Mouse (Mus musculus) induced T-regulatory cell, adult 2 months (primary cell): ENCODE results near the gene Foxo3.

ENCODE experiments used
- DNase-seq: peaks from one replicate; pipeline ENCODE4 v3.0.0-alpha.2; 2012; ENCODE audit warnings: low read depth

The Foxo3 gene

DNA sequence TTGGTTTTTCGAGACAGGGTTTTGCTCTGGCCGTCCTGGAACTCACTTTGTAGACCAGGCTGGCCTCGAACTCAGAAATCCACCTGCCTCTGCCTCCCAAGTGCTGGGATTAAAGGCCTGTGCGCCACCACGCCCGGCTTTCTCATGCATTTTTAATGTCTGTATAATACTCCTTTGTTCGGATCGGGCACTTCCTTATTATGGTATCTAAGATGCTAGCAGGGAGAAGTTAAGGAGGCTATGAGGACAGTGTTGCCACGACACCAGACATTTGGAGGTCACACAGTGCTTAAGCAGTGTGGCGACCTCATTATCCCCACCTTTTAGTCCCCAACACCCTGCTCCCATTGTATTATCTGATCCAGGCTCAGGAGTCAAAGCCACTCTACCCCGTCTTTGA is 97.8 kb downstream of the Foxo3 start:
- no peak for DNase-seq

DNA sequence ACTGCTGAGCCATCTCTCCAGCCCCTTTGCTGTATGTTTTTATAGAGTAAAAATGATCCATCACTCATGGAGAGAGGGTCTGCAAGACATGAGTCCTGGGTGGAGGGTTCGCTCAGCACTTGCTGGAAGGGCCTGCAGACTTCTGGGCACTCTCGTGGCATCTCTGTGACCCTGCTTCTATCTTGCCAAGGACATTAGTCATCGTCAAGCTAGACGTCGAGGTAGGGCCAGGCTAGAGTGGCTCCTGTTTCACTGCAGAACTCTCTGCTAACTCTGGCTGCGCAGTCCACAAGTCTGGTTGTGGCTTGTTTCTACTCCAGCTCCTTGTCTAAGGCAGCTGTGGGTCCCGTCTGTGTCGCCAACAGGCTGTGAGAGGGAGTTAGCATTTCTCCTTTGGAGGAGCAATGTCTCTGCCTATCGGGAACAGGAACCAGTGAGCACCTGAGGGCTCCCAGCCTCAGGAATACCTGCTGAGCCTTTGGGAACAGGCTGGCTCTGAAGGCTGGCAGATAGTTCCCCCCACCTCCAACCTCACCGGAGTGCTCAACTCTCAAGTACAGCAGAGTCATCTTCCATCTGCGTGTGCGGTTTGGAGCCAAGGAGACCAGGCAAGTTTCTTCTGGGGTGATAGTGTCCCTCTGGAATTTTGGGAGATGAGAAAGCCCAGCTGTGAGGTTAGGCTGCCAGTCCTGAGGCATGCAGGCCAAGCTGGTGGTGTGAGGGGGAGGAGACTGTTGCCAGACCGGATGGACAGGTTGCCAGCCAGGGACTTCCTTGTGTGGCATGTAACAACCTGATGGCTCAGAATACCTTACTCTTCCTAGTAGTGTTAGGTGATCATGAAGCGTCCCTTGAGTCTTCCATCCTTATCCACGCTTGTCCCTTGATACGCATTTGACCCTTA is 98.5 kb downstream of the Foxo3 start:
- no peak for DNase-seq

DNA sequence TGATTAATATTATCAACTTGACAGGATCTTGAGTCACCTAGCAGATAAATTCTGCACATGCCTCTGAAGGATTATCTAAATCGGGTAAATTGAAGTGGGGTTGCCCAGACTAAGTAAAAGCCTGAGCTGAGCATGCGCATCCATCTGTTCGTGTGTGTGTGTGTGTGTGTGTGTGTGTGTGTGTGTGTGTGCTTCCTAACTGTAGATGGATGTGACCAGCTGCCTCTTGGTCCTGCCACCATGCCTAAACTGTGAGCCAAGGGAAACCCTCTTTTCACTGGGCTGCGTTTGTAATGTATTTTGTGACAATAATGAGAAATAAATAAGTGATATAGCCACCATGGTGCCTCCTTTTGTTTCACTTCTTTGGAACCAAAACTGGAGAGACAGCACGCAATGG is 102.3 kb downstream of the Foxo3 start:
- no peak for DNase-seq

DNA sequence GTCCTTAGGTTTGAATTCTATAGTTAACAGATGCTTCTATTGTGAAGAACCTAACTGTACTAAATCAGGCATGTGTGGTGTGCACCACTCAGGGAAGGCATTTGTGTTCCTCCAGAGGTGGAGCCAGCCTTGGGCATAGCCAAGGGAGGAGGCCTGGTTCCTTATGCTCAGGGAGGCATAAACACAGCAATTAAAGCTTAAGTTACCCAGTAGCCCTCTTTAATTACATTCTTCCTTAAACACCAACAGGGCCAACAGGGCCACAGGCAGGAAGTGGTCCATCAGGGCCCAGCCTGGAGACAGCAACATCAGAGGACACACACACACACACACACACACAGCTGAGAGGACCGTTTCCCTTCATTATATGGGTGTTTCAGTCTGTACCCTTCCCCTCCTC is 102.7 kb downstream of the Foxo3 start:
- DNase-seq, result no peak

DNA sequence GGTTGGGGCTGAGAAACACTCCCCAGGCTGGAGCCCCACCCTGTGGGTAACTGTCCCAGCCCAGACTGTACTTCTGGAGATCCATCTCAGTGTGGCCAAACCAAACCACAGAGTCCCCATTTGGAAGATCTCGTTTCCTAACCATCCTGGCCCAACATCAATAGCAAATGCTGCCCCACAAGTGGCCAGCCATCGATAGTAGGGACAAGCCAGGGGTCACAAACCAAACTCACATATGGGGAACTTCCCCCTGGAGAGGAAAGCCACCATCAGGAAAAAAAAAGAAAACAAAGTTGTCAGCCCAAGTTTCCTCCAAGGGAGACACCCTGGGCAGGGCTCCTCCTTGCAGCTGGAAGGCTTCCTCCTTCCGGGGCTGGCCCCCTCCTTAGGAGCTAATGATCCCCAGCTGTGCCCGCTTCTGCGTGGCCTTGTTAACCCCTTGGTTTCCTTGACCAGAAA is 105.6 kb downstream of the Foxo3 start:
- no peak for DNase-seq

DNA sequence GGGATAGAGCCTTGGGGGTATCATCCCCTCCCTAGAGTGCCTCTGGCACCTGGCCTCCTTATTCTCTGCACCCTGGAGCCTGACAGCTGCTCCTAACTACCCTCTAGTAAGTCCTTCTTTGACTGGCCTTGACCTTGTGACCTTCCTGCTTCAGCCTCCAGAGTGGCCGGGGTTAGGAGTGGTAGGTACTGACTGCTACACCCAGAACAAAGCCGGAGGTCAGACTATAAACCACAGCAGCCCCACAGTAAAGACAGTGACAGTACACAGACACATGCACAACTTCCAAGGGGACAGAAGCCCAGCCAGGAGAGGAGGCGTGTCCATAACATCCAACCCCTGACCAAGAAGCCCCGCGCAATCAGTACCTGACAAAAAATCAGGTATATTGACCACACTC is 106.4 kb downstream of the Foxo3 start:
- DNase-seq, result no peak

DNA sequence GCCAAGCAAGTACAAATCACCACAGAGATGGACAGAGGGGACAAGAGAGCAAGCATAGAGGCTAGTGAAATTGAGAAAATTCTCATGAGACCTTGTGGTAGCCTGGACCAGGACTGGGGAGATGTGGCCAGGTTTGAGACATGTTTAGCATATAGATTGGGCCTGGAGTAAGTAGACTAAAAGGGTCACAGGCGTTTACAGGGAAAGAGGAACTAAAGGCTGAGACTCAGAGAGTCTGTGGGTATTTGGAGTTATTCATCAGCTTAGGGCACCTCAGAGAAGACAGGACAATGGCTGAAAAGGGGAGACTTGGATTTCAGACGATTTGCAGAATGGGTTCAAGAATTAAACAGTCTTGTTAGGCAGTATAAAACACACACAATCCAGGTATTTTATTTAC is 121.8 kb downstream of the Foxo3 start:
- DNase-seq, result no peak

DNA sequence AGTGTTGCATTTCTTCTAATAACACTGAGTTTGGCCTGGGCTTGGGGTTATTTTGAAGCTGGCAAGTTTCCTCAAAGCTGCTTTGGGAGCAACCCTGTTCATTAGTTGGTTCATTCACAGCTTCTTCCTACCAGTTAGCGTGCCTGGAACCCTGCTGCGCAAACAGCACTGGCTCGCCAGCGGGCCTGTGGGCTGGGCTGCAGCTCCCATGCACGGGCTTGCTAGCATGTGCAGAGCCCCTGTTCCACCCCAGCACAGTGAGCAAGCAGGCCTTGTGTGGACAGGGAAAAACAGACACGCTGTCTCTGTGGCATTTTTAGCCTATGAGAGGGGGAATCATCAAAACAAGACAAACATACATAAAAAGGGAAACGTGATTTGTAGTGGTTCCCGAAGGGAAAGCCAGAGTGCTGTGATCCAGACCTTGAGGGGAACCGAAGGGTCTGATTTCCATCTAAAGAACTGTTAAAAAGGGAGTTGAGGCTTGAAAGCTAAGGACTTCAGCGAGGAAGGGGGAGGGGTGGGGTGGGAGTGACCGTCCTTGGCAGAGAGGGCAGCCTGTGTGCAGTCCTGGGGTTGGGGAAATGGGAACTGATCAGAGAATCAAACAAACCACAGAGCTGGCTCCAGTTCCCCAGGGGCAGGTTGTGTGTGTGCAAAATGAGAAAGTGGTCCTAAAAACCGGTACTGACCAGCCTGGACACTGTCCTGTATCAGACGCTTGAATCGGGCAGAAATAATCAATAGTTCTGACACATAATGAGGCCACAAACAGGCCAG is 123.9 kb downstream of the Foxo3 start:
- no peak for DNase-seq

DNA sequence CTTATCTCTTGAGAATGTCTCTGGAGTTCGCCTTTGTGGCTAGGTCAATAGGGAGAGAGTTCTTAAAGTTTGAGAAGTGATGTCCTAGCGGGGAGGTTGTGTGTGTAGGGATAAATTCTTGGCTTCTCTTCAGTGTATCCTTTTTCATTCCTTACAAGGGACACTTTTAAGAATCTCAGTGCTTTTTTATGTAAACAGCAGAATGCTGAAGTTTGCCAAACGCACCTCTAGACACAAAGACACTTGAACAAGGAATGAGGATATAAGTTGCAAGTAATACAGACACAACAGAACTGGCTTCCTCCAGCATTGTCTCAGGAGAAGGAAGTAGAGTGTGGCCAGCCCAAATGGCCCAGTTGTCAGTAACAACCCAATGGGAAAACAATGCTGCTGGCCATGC is 126.8 kb downstream of the Foxo3 start:
- DNase-seq, result no peak

DNA sequence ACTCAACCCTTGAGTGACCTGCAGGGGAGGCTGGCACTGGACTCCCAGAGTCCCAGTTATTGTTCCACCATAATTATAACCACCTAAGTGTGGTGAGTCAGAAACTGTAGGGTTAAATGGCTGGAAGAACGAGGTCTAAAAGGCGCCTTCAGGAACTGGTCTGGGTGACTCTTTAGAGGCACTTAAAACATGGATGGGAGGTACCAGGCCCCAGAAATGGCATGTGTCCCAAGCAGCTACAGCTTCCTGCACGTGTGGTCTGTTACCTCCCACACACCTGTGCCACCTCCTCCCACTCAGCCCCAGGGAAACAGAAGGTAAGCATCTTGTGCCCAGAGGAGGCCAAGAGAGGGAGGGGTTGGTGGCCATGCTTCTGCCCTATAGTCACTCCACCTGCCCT is 128.2 kb downstream of the Foxo3 start:
- DNase-seq, result no peak

DNA sequence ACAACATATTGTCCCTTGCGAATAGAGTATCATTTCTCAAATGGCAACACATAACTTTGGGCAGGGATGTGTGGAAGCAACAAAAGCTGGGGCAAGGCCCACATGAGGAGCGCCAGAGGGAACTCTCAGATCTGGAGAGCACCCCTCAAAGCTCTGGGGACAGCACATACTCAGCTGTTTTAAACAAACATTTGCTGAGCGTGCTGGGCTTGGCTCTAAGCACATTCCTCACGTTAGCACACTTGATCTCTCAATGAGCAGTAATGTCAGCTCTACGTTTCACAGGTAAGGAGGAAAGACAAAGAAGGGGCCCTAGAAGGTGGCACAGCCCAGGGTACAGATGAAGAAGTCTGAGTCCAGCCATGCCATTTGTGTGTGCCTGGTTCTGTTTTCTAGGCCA is 131.3 kb downstream of the Foxo3 start:
- DNase-seq, result no peak

DNA sequence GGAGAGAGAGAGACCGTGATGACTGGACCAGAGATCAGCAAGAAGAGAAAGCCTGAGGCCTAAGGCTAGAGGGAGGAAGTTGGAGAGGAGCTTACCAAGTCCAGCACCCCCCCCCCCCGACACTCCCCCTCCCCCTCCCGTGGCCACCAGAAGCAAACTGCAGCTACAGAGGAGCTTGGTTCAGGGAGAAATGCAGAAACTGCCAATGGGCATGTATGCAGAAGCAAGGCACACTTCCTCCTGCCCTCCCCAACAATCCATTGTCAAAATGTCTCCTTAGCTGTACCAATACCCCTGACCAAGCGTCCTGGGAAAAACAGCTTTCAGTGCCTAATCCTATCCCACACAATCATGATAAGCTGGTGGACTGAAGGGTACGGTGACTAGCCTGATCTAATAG is 131.8 kb downstream of the Foxo3 start:
- no peak for DNase-seq

DNA sequence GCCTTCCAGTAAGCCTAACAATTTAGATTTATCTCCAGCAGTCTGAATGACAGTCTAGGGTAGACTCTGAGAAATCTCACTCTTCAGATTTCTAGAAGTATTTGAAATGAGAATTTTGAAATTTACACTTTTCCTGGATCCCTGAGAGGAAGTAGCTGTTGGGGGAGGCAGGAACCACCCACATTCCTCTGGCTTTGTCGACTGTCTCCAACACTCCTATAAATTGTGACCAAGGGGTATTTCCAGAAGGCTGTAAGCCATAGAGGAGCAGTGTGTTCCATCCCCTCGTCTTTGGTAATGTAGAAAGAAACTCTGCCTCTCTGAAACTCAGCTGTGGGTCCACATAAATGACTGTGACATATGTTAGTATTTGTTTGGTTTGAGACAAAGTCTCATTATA is 132.4 kb downstream of the Foxo3 start:
- DNase-seq, result no peak

DNA sequence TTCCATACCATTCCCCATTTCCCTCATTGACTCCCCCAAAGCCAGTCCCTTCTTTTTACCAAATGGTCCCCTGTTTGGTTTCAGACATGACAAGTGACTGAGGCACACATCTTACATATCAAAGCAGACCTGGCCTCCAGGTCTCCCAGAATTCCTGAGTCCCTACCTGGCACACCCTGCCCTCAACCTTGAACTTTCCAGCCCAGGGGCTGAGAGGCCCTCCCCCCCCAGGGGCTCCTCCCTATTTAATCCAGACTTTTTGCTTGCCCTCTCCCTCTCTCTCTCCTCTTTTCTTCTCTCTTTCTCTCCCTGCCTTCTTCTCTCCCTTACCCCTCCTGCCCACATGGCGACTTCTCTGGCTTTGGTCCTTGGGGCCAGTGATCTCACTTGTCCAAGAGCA is 133.8 kb downstream of the Foxo3 start:
- no peak for DNase-seq

DNA sequence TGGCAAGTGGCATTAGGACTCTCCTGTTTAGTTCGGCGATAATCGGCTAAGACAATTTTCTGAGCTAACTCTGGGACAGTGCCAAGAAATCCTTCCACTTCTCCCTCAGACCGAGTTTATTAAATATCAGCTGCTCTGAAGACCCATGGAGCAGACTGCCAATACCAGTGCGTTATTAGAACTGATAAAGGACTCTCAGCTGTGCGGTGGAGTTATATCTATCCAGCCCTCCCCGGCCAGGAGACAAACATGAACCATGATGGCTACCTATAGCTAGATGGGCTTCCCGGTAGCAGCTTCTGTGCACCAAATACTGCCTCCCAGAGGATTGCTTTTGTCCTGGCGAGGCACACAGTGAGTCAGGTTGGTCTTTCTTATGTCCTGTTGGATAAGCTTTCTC is 134.5 kb downstream of the Foxo3 start:
- DNase-seq, result no peak

DNA sequence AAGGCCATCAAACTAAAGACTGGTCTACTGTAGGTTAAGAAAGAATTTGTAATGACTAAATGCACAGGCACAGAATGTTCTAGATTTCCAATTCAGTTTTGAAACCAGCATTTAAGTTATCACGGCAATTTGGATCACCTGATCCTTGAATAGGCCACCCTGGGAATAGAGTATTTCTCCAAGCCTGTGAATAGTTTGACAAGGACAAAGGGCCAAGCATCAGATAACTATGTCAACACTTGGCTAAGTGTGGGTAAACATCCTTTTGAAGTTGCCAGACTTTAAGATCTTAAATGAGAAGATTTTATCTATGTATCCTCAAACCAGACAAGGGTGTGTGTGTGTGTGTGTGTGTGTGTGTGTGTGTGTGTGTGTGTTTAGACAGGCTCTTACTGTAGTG is 136.8 kb downstream of the Foxo3 start:
- no peak for DNase-seq

DNA sequence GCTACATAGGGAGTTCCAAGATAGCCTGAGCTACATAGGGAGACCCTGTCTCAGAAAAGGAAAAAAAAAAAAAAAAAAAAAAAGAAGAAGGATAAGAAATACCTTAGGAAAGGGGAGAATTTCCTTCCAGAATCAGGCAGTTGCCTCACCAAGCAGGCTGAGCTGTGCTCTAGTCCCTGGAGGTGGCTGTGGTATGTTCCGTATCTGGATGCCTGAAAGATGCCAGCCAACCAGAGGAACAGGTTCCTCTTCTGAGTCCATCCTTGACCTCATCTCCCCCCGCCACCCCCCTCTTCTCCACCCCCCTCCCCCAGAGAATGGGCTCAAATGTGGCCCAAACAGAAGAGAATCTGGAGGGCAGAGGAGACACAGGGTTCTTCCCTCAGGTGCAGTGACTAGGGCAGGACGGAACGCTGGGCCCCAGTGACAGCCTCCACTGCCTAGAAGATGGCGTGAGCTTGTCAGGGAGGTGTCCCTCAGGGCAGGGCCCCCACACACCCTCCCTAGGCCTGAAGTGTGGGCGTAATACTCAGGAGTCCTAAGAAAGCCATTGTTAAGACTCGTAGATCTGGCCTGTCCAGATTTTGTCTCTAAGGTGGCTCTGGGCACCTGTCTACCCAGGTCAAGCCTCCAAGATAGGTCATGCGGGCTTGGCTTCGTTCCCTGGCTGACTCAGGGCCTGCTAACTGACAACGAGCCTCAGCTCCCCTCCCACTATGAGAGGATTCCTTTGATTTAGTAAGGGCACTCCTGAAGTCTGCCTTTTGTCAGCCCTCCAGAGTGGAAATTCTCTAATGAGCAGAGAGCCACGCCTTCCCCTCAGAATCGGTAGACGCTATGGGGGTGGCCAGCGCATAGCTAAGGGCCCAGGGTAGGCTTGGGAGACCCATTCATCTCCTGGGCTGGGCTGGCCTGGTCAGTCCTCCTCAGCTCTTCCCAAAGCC is 141.5 kb downstream of the Foxo3 start:
- no peak for DNase-seq
